Mouse (Mus musculus) embryonic stem cell, embryonic (primary cell): Measurements from ENCODE around the gene Cd27.

Experiments
- CTCF ChIA-PET, 4 experiments: fragments of 300-600 bp in 2 of 4; fragments of 350-600 bp in 2 of 4; sonication (Branson Sonifier 250); formaldehyde crosslinking; loops; one replicate each; lab custom pipeline; 2022; ENCODE audit warnings: inconsistent platforms in 2 of 4; lab: Charles Lee
- POLR2A ChIA-PET, 4 experiments: fragments of 300-600 bp in 2 of 4; fragments of 350-600 bp in 2 of 4; sonication (Branson Sonifier 250); formaldehyde crosslinking; loops; one replicate each; lab custom pipeline; 2022; ENCODE audit warnings: antibody characterized with exemption in 4 of 4, inconsistent platforms in 1 of 4; lab: Charles Lee

Gene Cd27

DNA sequence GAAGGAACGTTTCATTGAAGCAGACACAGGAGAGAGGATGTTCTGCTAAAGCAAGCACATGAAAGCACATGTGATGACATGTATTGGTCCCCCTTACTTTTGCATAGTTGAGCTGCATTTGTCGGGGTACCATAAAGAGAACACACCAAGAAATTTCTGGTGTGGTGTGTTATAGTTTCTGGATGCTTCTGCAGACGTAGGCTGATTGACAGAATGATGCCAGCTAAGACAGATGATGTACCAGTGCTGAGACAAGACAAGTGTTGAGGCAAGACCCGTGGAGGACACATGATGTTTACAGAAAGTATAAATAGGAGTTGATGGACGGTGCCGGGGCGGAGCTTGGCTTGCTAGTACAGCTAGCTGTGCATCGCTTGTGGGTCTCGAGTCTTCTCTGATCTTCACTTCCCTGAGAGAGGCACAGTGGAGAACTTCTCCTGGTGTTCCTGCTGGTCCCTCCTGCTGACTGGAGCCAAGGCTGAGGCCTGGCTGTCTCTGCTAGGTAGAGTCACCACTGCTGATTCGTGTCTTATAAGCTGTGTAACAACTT, 23.3 kb upstream of the Cd27 start:
- POLR2A ChIA-PET, result interaction anchor here in 3 of 4 experiments (0.5 to 2.2 kb wide), 13 partner anchors 19 to 568 kb away, joined by 3 to 11 read pairs (median 4); partner anchors contain the start of genes Mrpl51 (in 1 of the 3) and Ncapd2 (in 1 of the 3)
- CTCF ChIA-PET, result interaction anchor here in 2 of 4 experiments (0.6 to 0.7 kb wide), 3 partner anchors 28 to 55 kb away, joined by 3 to 8 read pairs (median 4); partner anchors contain the start of gene Tapbpl (in 1 of the 2)

DNA sequence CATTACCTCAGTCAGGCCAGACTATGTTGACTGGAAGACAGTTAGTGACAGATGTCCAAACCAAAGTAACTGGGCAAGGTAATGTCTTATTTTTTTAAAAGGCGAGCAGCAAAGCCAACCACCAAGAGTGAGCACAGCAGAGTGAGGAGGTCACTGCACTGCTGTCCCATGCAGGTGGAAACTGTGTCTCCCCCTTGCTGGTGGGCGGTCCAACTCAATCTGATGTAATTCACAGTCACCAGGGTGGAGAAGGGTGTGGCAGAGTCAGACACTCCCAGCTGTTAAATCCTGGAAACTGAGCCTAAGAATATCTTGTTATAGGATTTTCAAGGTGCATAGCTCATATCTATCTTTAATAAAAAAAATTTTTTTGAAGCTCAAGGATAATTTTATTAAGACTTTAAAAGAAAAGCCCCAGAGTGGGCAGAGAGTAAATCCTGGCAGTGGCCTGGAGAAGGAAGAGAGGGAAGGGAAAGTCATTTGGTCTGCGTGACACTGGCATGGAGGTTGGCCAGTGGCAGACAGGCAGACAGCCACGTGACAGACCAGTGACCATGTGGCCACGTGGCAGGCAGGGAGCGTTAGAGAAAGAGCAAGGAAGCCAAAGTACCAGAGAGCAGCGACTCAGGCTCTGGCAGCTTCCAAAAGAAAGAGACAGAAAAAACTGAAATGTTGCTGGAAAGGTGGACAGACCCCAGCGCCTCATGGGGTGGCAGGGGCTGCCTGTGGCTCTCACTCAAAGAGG, 19.6 kb upstream of the Cd27 start:
- CTCF ChIA-PET, result interaction anchor here in 2 of 4 experiments (0.7 to 1.4 kb wide), 2 partner anchors 91 to 94 kb away, joined by 3 read pairs; no protein-coding TSS in a partner anchor
- POLR2A ChIA-PET, result interaction anchor here in 3 of 4 experiments (0.6 to 2.6 kb wide), 22 partner anchors 11 to 282 kb away, joined by 3 to 22 read pairs (median 3); partner anchors contain the start of genes Cd27 (in 1 of the 3), Mrpl51 (in 1 of the 3), Ncapd2 (in 1 of the 3) and Tapbpl (in 1 of the 3)

DNA sequence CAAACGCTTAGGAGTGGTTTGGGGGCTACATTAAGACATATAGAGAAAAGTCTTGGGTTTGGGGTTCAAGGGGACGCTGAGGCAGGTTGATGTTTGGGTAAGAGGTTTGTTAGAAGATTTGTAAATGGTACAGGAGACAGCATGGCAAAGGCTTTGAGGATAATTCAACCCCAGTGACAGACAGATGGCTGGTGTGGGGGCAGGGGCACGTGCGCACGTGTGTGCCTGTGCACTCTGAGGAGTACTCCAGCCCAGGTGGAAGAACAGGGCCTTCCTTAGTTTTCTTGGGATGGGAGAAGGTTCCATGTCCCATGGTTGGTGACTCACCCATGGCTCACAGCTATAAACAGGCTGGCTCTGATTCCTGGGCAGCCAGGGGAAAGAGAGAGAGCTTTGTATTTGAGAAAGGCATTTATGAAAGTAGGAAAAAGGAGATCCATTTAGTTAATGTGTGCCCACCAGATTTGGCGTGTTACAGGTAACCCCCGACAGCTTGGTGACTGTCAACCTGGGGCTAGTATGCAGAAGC, 18.8 kb upstream of the Cd27 start:
- POLR2A ChIA-PET, result interaction anchor here in 3 of 4 experiments (0.7 to 2.6 kb wide), 16 partner anchors 10 to 283 kb away, joined by 3 to 22 read pairs (median 4); partner anchors contain the start of genes Cd27 (in 1 of the 3), Mrpl51 (in 1 of the 3), Ncapd2 (in 1 of the 3) and Tapbpl (in 1 of the 3)

DNA sequence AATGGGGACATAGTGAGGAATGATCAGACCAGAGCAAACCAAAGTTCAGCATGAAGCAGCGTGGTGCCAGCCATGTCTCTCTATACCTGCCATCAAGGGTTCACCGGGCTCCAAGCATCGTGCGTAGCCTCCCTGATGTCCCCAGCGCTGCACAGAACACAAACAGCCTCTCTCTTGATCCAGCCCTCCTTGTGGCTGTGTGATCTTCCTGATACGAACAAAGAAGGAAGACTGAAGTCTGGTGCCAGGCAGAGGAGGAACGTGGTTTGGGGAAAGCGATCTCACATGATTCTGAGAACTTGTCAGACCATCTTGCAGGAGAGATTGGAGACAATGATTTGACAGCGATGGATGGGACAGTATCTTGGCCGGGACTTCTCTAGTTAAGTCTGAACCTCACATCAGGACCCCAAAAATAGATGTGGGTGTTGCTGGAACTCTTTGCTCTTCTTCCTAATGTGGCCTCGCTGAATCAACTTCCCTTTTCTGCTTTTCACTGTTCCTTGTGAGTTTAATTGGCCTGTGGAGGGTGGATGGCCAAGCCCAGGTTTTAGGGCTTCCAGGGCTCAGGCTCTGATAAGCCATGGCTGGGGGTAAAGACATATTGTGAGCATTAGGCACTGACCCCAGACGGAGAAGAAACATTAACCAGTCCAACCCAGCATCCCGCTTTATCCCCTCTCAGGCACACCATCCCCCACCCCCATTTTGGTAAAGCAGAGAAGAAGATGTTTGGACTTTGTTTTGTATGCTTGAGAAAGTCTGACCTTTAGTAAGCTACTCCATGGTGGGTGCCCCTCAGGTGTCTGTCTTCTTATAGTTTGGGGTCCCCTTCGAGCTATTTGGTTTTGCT, 17.3 kb upstream of the Cd27 start:
- ChIA-PET CTCF (no interaction called here), POLR2A (interaction anchor here in 3 of 4 experiments (0.6 to 1.2 kb wide), 6 partner anchors 88 to 160 kb away, joined by 3 to 4 read pairs (median 4); no protein-coding TSS in a partner anchor)

More for the DNA sequence above, 18.8 kb upstream of the Cd27 start:
- CTCF ChIA-PET, result interaction anchor here in 2 of 4 experiments (0.7 to 1.4 kb wide), 2 partner anchors 90 to 93 kb away, joined by 3 read pairs; no protein-coding TSS in a partner anchor

DNA sequence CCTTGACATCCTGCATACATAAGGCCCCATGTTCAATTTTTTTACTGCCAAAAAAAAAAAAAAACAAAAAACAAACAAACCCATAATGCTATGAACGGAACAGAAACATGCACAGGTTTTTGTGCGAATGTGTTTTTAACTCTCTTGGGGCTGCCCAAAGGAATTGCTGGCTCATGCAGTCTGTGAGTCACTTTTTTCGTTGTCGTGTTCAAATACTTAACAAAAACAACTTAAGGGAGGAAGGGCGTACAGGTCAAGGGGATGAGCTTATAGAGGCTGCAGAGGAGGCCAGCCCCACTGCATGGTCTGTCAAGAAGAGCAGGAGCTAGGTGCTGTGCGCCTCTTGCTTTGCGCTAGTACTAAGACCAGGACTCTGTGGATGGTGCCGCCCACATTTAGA, 15.9 kb upstream of the Cd27 start:
- ChIA-PET CTCF (interaction anchor here in 2 of 4 experiments (0.5 to 0.7 kb wide), 3 partner anchors 14 to 16 kb away, joined by 3 to 7 read pairs (median 3); no protein-coding TSS in a partner anchor), POLR2A (interaction anchor here in 3 of 4 experiments (0.5 to 1.0 kb wide), 3 partner anchors 24 to 139 kb away, joined by 3 to 6 read pairs (median 4); no protein-coding TSS in a partner anchor)

DNA sequence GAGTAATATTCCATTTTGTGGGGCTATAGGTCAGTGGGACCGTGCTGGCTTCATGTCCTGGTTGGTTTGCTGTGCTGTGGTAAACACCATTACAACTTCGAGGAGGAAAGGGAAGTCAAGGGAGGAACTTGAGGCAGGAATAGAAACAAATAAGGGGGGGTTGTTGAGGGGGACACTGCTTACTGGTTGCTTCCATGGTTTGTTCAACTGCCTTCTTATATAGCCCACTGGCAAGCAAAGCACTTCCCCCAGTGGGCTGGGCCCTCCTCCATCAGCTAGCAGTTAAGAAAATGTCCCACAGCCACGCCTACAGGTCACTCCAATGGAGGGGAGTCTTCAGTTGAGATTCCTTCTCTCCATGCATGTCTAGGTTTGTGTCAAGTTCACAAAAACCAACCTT, 15.5 kb upstream of the Cd27 start:
- POLR2A ChIA-PET, result interaction anchor here in 1 of 4 experiments (1.0 kb wide), 1 partner anchor 138 kb away, joined by 4 read pairs; no protein-coding TSS in a partner anchor
- CTCF ChIA-PET, result no interaction called here

DNA sequence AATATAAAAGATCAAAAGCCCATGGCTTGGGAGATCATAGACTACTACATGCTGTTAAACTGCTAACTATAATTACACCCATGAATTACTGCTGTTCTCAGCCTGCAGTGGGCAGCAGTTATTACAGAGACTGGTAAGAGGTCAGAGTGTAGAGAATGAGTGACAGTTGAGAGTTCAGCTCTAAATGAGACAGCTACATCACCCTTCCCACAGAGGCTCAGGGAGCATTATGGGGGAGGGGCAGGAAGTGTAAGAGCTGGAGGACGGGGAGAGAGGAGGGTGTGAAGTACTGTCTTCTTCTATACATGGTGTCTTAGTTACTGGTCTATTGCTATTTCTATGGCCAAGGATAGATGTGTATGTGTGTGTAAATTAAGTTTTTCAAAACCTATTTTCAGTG, 7.7 kb upstream of the Cd27 start:
- ChIA-PET POLR2A (interaction anchor here in 2 of 4 experiments (0.9 to 2.0 kb wide), 7 partner anchors 8 to 83 kb away, joined by 3 to 6 read pairs (median 3); no protein-coding TSS in a partner anchor), CTCF (no interaction called here)

DNA sequence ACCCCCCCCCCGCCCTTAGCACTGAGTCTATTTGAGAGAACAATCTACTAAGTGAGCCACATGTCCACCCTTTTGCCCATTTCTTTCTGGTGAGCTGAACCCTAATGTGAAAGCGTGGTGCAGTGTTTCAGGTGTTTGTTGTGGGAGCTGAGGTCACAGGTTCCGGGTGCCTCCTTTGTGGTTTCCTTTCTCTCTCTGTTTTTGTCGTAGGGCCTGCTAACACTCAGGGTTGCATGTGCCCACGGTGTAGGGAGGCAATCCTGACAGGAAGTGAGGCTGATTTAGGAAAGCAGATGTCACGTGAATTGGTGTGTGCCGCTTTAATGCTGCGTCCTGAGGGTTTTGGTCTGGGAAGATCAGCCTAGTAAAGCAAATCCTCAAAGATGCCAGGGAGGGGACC, 4.8 kb upstream of the Cd27 start:
- ChIA-PET CTCF (interaction anchor here in 1 of 4 experiments (0.6 kb wide), 1 partner anchor 34 kb away, joined by 3 read pairs; no protein-coding TSS in a partner anchor), POLR2A (interaction anchor here in 2 of 4 experiments (1.1 to 1.2 kb wide), 2 partner anchors 9 to 23 kb away, joined by 3 read pairs; no protein-coding TSS in a partner anchor)

DNA sequence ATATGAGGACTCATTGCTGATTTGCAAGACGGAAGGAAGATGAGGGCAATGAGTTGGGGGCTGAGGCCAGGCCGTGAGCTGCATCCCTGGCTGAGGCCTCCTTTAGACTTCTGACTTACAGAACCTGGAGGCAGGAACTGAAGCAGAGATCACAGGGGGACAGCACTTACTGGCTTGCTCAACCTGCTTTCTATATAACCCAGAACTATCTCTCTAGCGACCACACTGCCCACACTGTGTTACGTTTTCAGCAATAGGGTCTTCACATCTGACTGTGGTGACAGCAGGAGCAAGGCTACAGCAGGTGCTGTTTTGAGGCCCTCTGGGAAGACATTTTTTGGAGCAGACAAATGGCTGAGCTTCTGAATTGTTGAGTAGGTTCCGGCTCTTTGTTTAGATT, 3.8 kb upstream of the Cd27 start:
- CTCF ChIA-PET, result no interaction called here
- POLR2A ChIA-PET, result interaction anchor here in 2 of 4 experiments (1.1 to 1.2 kb wide), 2 partner anchors 8 to 22 kb away, joined by 3 read pairs; no protein-coding TSS in a partner anchor

DNA sequence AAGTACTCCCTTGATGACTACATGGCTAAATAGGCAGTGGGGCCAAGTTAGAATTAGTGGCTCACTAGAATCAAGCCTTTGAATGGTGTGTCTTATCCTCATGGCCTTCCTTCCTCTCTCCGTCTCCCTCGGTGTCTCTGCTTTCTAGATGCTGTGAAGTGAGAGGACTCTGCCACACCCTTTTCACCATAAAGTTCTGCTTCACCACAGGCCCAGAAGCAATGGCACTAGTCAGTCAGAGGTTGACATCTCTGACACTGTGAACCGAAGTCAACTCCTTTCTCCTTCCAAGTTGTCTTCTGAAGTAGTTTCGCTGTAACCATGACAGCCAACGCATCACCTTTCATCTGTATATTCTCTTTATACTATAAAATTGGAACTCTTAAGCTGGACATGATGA, 2.7 kb upstream of the Cd27 start:
- CTCF ChIA-PET, result no interaction called here
- POLR2A ChIA-PET, result interaction anchor here in 1 of 4 experiments (1.5 kb wide), 1 partner anchor 74 kb away, joined by 3 read pairs; no protein-coding TSS in a partner anchor

DNA sequence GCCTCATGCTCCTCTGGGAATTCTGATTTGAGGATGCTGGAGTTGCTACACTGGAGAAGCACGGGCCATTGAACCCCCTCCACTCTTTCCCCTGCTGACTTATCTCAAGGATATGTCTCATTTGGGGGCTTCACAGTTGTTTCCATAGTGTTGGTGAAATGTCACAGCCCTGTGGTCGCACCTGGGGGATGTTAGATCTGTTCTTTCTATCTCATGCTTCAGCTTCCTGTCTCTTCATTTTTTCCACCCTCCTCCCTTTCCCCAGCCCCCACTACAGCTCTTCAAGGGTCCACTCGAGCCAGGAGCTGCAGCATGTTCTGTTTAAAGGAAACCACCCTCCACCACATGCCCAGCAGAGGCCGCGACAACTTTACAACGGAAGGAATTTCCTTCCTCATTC, 1.6 kb upstream of the Cd27 start:
- ChIA-PET POLR2A (no interaction called here), CTCF (no interaction called here)

DNA sequence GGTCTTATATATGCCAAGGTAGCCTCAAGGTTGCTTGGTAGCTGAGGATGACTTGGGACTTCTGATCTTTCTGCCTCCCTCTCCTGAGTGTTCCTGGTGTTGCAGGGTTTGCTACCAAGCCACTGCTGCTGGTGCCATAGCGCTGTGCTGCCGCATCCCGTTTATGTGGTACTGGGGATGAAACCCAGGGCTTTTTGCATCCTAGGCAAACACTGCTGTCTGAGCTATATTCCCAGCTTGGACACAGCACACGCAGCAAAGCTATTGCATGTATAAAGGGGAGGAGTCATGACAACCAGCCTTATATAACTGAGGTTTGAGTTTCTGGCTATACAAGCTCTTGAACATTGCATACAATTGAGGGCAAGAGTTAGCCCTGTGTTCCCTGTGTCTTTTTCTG, 611 bp upstream of the Cd27 start:
- CTCF ChIA-PET, result interaction anchor here in 1 of 4 experiments (0.7 kb wide), 1 partner anchor 16 kb away, joined by 7 read pairs; no protein-coding TSS in a partner anchor
- POLR2A ChIA-PET, result interaction anchor here in 2 of 4 experiments (0.6 to 1.1 kb wide), 5 partner anchors 19 to 166 kb away, joined by 3 to 4 read pairs (median 3); no protein-coding TSS in a partner anchor

DNA sequence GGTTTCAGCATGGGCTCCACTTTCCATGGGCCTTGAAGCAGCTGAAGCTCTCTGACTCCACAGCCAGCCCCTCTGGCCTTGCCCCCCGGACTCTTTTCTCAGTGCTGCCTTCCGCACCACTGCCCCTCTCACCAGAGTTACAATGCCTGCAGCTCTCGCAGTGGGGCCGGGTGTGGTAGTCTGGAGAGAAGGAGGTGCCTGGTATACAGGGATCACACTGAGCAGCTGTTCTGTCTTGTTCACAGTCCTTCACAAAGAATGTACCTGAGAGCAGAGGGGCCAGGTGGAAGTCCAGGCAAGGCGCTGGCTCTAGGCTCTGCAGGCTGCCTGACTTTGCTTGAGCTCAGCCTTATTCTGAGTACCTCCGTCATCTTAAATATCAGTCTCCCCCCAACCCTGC, 469 bp downstream of the Cd27 start:
- POLR2A ChIA-PET, result interaction anchor here in 3 of 4 experiments (0.7 to 1.4 kb wide), 4 partner anchors 8 to 71 kb away, joined by 3 read pairs; partner anchors contain the start of genes Mrpl51 (in 1 of the 3), Ncapd2 (in 1 of the 3) and Vamp1 (in 1 of the 3)
- CTCF ChIA-PET, result interaction anchor here in 1 of 4 experiments (0.5 kb wide), 1 partner anchor 538 kb away, joined by 4 read pairs; no protein-coding TSS in a partner anchor

DNA sequence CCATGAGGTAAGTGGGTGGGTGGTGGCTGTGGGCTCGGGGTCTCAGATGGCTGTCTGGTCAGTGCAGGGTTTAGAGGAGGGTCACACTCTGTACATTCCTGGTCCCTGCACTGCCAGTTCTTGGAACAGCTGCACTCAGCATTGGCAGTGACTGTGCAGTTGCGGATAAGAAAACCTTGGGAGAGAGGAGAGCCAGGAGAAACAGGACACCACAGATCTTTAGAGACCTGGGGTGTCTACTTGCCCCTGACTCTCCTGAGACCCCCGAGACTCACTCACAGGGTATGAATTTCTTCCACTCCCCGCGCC, 2.3 kb downstream of the Cd27 start:
- ChIA-PET CTCF (no interaction called here), POLR2A (interaction anchor here in 2 of 4 experiments (0.6 to 0.8 kb wide), 2 partner anchors 9 to 43 kb away, joined by 3 read pairs; partner anchors contain the start of genes Mrpl51 (in 1 of the 2) and Ncapd2 (in 1 of the 2))

DNA sequence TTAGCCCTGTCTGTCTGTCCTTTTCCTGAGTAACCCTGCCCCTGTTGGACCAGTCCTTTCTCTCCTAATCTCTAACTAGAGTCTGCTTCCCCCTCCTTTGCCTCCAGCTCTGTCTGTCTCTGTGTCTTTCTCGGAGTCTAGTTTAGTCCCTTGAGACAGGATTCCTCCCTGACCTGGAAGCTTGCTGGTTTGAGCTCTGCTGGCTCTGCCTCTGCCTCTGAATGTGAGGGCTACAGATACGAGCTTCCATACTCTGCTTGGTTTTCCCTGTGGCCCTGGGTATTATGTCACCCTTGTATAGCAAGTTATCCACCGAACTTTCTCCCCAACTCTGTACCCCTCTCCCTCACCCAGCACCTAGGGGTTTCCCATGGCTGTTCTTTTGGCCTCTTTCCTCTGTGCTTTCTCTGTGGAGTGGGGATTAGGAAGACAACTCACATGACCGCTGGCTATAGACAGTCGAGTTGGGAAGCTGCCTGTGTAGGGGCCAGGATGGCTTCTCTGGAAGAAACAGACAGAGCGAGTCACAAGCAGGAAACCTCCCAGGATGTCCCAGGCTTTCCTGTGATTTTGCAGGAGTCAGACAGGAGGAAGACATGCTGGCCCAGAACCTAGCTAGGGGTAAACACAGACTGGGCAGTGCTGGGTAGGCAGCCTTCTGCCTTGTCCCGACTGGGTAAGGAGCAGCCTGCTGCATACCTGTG, 2.8 kb downstream of the Cd27 start:
- ChIA-PET CTCF (interaction anchor here in 1 of 4 experiments (0.9 kb wide), 1 partner anchor 37 kb away, joined by 3 read pairs; no protein-coding TSS in a partner anchor), POLR2A (interaction anchor here in 3 of 4 experiments (0.6 to 3.1 kb wide), 5 partner anchors 8 to 186 kb away, joined by 3 to 16 read pairs (median 3); partner anchors contain the start of genes Mrpl51 (in 2 of the 3) and Ncapd2 (in 2 of the 3))

DNA sequence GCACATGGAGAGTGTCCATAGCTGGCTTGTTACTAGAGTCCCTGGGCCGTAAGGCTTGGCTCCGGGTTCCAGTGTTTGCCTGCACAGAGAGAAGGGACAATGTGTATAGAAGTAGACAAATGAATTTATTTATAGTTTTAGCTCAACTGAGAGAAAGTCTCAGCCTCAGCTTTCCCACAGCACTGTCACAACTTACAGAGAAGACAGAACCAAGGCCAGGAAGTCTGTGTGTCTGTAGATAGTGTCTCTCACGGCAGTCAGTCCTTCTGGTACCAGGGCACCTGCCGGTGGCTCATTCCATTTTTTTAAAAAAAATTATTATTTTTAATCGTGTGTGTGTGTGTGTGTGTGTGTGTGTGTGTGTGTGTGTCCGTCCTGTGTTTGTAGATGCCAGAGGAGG, 4.3 kb downstream of the Cd27 start:
- ChIA-PET POLR2A (interaction anchor here in 2 of 4 experiments (0.5 to 3.8 kb wide), 13 partner anchors 9 to 164 kb away, joined by 3 to 20 read pairs (median 4); partner anchors contain the start of genes Mrpl51 (in 2 of the 2), Ncapd2 (in 2 of the 2), Vamp1 (in 2 of the 2) and Lpar5 (in 1 of the 2)), CTCF (interaction anchor here (0.6 to 2.7 kb wide), 5 partner anchors 13 to 96 kb away, joined by 3 to 10 read pairs (median 3); no protein-coding TSS in a partner anchor)
